Mouse (Mus musculus) T-helper 17 cell (primary cell): ENCODE measurements around the gene Dlst.

Source experiments
- in situ Hi-C, 2 experiments: fragments of 300-600 bp; cut with MboI, MseI; formaldehyde crosslinking; loops; 1 replicate in 1 of 2; 2 replicates in 1 of 2; pipeline ENCODE4 v1.15.1; 2025; ENCODE audit warnings: high pct_unique_total_duplicates in 2 of 2

The Dlst gene

GRCm38 (mm10) chr12:85177740-85178239 lies 67.2 kb downstream of the Dlst start, which contains the start of gene Pgf:
Pgf (minus strand) TSS chr12:85177790.
- in situ Hi-C loops: loop anchor here in 1 of 2 experiments (5.0 to 10.0 kb wide), 2 partner anchors 110 to 567 kb away; partner anchors contain the start of genes Acyp1, Flvcr2 and Zc2hc1c

DNA sequence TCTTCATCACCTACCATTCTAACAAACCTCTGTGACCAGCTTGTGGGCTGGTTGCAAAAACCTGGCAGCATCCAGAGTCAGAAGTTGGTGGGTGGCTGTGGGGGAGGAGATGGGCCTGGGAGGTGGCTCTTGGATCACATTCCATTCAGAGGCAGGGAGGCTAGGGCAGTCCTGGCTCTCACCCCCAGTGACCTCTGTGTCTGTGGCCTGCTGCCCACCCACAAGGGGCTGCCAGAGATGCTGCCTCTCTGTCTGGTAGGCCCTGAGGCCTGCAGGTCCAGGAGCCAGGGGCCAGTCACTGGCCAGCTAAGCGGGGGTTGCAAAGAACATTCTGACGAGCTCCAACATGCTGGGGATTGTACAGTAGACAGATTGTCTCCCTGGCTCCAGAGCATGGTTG lies 67.7 kb downstream of the Dlst start:
- in situ Hi-C loops: loop anchor here in 1 of 2 experiments (5.0 to 10.0 kb wide), 2 partner anchors 109 to 567 kb away; partner anchors contain the start of genes Acyp1, Flvcr2 and Zc2hc1c

GRCm38 (mm10) chr12:85181475-85182344 lies 71.1 kb downstream of the Dlst start:
- in situ Hi-C loops: no loop called here

DNA sequence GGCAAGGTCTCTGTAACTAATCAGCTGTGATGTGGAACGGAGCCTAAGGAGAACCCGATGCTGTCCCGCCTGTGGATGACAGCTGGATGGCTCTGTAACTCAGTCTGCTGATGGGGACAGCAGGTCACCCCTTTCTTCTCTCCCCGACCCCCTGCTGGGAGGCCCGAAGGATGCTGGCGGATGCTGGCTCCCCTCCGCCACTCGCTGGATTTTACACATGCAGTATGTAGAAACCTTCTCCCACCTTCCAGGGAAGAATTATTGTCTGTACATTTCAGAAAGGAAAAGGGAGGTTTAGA lies 71.7 kb downstream of the Dlst start:
- in situ Hi-C loops: no loop called here

DNA sequence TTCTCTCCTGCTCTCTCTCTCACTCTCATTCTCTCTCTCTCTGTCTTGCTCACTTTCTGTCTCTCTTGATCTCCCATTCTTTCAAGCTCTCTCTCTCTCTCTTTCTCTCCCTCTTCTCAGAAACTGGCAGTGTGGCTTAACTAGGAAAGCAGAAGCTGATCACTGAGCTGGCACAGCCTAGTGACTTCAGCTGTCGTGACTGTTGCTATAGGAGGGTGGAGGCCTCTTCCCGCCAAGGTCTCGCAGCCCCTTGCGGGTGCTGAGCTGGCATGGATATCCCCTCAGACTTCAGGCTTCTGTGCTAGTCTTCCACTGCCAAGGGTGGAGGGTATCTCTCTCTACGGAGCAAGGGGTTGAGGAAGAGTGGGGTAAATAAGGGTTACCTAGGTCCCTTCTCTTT lies 72.3 kb downstream of the Dlst start:
- in situ Hi-C loops: no loop called here

DNA sequence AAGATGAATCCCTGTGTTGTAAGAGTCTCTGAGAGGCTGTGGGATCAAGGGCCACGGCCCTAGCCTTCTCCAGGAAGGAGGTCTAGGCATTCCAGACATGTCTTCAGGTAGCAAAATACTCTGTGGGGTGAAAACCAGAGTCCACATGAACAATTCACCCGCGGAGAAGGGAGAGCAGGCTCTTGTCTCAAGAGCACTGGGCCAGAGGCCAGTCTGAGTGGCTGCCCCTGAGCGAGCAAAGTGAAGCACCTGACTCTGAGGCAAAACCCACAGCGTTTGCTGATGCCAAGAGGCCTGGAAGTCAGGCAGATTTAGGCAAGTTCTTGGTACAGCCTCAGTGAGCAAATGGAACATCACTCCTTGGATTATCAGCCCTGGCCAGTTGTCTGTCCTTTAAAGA lies 73.5 kb downstream of the Dlst start:
- in situ Hi-C loops: no loop called here
